Mouse (Mus musculus) splenic B cell, adult 2 months (primary cell): ENCODE measurements around the gene Gm10644.

ENCODE experiments used
- DNase-seq: peaks from one replicate; pipeline ENCODE4 v3.0.0-alpha.2; 2011; ENCODE audit warnings: low read depth, low spot score
- H3K27me3 ChIP-seq: 2 replicates; pipeline ENCODE4 v1.6.1; 2012; ENCODE audit warnings: mild to moderate bottlenecking, low read length, moderate library complexity, mixed read lengths; ENCODE audit not compliant: control insufficient read depth, poor library complexity, insufficient read depth, severe bottlenecking
- H3K36me3 ChIP-seq: 2 replicates; pipeline ENCODE4 v1.6.1; 2012; ENCODE audit warnings: mild to moderate bottlenecking, low read length, moderate library complexity, mixed read lengths; ENCODE audit not compliant: control insufficient read depth, poor library complexity, insufficient read depth, severe bottlenecking

The Gm10644 gene

GRCm38 (mm10) chr8:83900266-83900956 is 54.6 kb downstream of the Gm10644 start:
- no peak for DNase-seq
- Histone ChIP-seq H3K36me3 (no peaks in the 10 kb centered on the region), H3K27me3 (0 out of 2 replicates have a peak, but pooled peaks cover 2% of the 10 kb centered on the region)

DNA sequence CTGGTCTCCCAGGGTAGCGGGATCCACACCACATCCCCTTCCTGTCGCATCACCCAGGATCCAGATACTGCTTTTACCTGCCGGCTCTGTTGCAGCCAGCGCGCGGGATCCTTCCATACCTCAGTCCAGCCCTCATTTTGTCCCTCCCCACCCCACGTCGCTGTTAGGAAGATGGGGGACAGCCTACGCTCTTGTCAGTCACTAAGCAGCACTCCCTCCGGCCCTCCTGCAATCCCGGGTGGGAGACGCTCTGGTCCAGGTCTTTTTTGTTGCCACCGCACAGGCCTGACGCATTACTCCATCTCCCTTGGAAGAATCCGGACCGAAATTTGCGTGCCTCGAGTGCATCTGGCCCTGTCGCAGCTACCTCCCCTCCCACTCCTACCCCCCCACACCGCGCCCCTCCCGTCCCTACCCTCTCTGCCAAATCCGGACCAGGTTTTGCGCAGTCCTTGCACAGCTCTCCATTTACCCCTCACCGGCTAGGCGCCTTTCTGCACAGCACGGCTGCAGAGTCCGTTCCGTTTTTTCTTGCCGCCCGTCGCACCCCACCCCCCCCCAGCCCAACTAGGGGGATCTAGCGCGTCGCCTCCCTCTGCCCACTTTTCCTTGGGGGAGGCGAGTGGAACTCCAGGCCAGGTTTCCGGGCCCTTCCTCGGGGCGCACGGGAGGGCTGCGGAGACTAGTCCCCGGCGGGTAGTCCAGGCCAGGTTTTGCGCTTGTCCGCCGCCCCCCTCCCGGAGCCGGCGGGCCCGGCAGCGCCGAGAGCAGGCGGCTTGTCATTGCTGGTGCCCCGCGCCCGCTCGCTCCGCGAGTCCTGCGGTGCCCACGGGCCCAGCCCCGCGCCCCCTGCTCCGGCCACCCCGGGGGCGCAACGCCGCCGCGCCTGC is 55.4 kb downstream of the Gm10644 start, which contains the start of gene Adgrl1:
Adgrl1 (plus strand) TSS at position 743 of the 890 bp plus-strand sequence.
- peak; percentile 80 for DNase-seq
- no peaks in the 10 kb centered on the region for H3K36me3 ChIP-seq
- H3K27me3 ChIP-seq, result 0 out of 2 replicates have a peak, but pooled peaks cover 2% of the 10 kb centered on the region

DNA sequence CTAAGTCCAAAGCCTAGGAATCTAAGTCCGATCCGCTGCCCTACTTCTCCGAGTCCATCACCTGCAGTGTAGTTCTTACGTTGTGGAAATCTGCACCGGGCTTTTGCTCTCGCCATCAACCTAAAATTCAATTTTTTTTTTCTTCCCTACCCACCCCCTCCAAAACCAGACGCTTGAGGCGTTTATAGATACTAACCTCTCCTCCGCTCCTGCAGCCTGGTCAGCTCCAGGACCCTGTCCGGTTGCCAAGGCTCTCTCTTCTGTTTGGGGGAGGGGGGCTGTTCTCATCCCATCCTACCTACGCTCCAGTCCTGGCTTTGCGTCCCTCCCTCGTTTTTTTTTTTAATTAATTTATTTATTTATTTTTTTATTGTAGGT is 56.0 kb downstream of the Gm10644 start:
- Histone ChIP-seq H3K27me3 (0 out of 2 replicates have a peak, but pooled peaks cover 2% of the 10 kb centered on the region), H3K36me3 (no peaks in the 10 kb centered on the region)
- peak; percentile 51 for DNase-seq

DNA sequence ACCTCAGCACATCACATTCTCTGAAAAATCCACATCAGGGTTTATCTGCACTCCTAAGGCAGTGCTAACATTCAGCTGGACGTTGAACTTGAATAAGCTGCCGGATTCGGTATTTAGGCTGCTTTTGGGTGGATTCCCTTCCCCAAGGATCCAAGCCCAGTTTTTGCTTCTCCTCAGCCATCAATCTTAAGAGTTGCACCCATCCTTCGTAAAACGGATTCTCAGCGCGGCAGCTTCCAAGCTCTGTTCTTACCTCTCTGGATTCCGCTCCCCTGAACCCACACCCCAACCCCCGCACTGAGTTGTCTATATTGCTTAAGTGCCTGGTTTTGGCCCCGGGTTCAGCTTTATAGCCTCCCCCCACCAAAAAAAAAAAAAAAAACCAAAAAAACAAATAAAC is 56.5 kb downstream of the Gm10644 start:
- DNase-seq, result no peak
- no peaks in the 10 kb centered on the region for H3K36me3 ChIP-seq
- H3K27me3 ChIP-seq, result 0 out of 2 replicates have a peak, but pooled peaks cover 2% of the 10 kb centered on the region

DNA sequence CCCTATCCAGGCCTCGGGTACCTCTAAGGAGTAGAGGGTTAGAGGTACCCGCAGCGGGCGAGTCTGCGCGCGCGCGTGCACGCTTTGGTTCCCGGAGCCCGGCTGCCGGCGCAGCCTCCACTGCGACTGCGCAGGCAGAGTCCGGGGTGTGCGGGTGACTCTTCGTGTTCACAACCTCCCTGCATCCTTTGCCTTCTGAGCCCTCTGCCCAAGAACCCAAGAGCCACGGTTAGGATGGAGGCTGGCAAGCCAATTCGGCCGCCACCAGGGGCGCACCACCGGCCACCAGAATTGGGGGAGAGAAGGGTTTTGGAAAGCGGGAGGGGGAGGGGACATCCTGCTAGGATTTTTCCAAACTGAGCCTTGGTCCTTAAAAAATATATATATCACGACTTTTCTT is 57.8 kb downstream of the Gm10644 start:
- DNase-seq, result peak; percentile 41
- 0 out of 2 replicates have a peak, but pooled peaks cover 2% of the 10 kb centered on the region for H3K27me3 ChIP-seq
- no peaks in the 10 kb centered on the region for H3K36me3 ChIP-seq

DNA sequence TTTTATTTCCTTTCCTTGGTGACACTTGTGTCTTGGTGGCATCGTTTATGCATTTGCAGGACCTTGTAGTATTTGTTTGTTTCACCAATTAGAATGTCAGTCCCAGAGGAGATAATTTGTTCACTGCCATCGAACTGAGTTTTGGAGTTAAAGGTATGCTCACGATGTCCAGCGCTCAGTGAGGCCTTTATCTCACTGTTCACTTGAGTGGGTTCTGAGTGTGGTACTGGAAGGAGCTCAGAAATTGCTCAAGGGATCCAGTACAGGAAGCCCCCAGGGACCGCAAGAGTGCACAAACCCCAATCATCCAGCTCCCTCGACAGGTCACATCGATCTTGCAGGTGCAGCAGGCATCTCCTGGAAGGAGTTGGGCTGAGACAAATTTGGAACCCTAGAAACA is 58.5 kb downstream of the Gm10644 start:
- no peaks in the 10 kb centered on the region for H3K36me3 ChIP-seq
- H3K27me3 ChIP-seq, result 0 out of 2 replicates have a peak, but pooled peaks cover 2% of the 10 kb centered on the region
- no peak for DNase-seq

DNA sequence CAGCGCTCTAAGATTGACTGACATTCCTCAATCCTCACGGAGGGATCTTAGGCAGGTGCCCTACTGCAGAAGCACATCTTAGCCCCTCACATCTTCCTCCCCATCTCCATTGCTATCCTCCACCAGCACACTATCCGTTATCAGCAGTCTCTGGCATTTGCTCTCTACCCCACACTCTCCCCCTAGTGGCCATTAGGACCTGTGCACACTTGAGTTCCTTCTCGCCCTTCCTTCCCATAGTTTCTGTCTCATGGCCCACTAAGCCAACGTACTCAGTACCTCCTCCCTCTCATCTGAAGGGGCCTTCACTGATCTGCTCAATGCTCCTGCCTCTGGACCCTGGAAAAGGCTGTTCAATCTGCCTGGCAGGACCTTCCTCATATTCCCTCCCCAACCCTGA is 59.1 kb downstream of the Gm10644 start:
- Histone ChIP-seq H3K36me3 (no peaks in the 10 kb centered on the region), H3K27me3 (no peaks in the 10 kb centered on the region)
- DNase-seq, result peak; percentile 78

GRCm38 (mm10) chr8:83893915-83894314 is 61.1 kb downstream of the Gm10644 start:
- H3K27me3 ChIP-seq, result no peaks in the 10 kb centered on the region
- DNase-seq, result peak; percentile 88
- no peaks in the 10 kb centered on the region for H3K36me3 ChIP-seq

DNA sequence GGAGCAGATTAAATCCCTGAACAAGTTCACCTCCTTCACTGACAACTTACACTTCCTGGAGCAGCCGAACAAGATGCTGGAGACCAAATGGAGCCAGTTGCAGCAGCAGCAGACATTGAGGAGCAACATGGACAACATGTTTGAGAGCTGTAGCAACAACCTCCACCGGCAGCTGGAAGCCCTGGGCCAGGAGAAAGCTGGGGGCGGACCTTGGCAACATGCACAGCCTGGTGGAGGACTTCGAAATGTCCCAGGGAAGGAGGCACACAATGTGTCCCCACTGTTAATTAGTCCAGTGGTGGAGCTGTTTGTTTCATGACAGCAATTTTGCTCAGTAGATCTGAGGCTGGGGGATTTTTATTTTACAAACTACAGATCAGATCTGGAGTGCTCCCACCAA is 62.9 kb downstream of the Gm10644 start:
- H3K36me3 ChIP-seq, result no peaks in the 10 kb centered on the region
- no peaks in the 10 kb centered on the region for H3K27me3 ChIP-seq
- no peak for DNase-seq

DNA sequence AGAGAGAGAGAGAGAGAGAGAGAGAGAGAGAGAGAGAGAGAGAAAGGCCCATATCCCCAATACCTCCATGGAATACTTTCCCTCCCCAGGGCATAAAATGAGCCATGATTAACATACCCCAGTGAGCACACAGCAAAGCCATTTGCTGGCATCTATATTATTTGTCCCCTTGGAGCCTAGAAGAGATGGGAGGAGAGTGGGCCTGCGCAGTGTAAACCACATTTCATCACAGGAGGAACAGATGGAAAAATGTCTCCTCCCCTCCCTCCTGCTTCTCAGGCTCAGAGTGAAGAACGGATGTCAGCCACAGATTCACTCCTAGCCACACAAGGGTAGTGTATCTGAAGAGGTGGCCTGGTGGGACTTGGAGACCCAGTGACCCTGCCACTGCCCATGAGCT is 66.6 kb downstream of the Gm10644 start:
- H3K27me3 ChIP-seq, result no peaks in the 10 kb centered on the region
- no peak for DNase-seq
- no peaks in the 10 kb centered on the region for H3K36me3 ChIP-seq
